In the genomic region with DNA sequence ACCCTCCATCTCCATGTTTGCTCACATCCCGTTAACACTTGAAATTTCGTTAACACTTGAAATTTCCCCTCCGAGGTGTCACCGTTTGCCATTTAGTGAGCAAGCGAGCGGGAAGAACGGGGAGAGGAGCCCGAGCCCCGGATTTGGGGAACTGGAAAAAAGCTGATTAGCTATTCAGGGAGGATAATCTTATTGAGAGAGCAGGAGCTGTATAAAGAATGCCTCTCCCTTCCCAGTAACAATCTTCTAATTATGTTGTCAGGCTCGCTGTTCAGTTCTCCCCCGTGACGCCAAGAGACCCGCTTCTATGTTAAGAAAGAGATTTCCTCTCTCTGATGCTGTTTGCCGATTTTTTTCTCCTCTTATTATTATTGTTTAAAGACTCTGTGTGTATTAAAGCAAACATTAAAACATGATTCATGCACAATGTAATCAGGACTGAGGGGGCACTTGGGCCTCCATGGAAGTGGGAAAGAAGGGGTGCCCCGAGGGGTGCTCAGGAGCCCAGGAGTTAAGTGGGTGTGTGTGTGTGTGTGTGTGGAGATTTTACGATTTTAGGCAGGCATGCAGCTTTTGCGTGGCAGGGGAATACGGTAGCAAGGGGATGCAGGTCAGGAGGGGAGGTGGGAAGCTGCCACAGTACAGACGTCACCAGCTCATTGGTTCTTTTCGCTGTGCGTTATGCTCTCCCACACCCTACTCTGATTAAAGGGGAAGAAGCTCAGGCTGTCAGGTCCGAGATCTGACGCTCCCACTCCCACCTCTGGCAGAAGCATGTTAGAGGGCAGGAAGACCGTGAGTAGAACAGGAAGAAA, we compare ENCODE assay signal across 18 mouse cellular contexts.
A peak's percentile ranks its signal among the peaks of the same experiment; 100 is the strongest.
DNase-seq lines count a peak whose midpoint lies in the region; ATAC-seq lines count a peak whose summit lies in the region.
"Had no signal": no experiment of that assay in that cellular context is flagged by ENCODE, and none has a peak within 500 bp of the region (broad histone marks: within the 10 kb centered on the region; RNA-seq: fewer than 3 reads in every experiment).

No protein-coding gene starts in this region.

- H3K4me3 ChIP-seq in hindbrain, embryonic 12.5 days: no peak overlapping the region
- peak overlapping the region; percentile 18; the same call in 1 of the 2 replicates for H3K4me3 ChIP-seq in midbrain, embryonic 14.5 days (replicated peaks; ENCODE audit: low read depth, low read length)
- H3K4me3 ChIP-seq: left cerebral cortex, adult 2 months had no signal

- peak; percentile 38 to 42 for DNase-seq in right cerebral cortex, postnatal 10 days (ENCODE audit: low spot score in 2 of 2)
- no peak for DNase-seq in right cerebral cortex, postnatal 14 days
- peak; percentile 68 for DNase-seq in midbrain, embryonic 14.5 days
- no peak for DNase-seq in lung, postnatal 10 days
- DNase-seq in heart, adult 9 months (ENCODE audit: low spot score in 2 of 2): no peak
- no peak for DNase-seq in ovary, adult 18-20 months (ENCODE audit: low spot score)
- DNase-seq: adrenal gland, postnatal 36 days; B cell, adult 2 months; cerebellum, adult 2 months; heart, adult 11 months; heart, postnatal 14 days; kidney, adult 11 months; kidney, postnatal 4 days; lung, postnatal 14 days; thymus, adult 2 months had no signal

- H3K9ac ChIP-seq in hindbrain, embryonic 12.5 days: no peak overlapping the region
- peak overlapping the region; percentile 10; the same call in 1 of the 2 replicates for H3K9ac ChIP-seq in midbrain, embryonic 14.5 days (replicated peaks; ENCODE audit: low read length)

- 0 out of 2 replicates have a peak, but pooled peaks have one; percentile 35 for ATAC-seq in hindbrain, embryonic 12.5 days (ENCODE audit: low FRiP score)
- no peak; the same call in 1 of the 2 replicates for ATAC-seq in midbrain, embryonic 14.5 days (ENCODE audit: low FRiP score, low TSS enrichment)
- ATAC-seq in granulocyte monocyte progenitor cell, adult 5-6 weeks (replicated peaks; ENCODE audit: poor library complexity, severe bottlenecking): no peak

- no peak overlapping the region; the same call in 1 of the 2 replicates for H3K4me2 ChIP-seq in hindbrain, embryonic 12.5 days (replicated peaks)
- H3K4me2 ChIP-seq in midbrain, embryonic 14.5 days (ENCODE audit: low read length): peak overlapping the region; percentile 43

- peaks cover 45% of the 10 kb centered on the region for H3K27me3 ChIP-seq in hindbrain, embryonic 12.5 days
- H3K27me3 ChIP-seq in midbrain, embryonic 14.5 days (ENCODE audit: control insufficient read depth, insufficient read depth, low read length): peaks cover 65% of the 10 kb centered on the region

- H3K36me3 ChIP-seq in hindbrain, embryonic 12.5 days: no peaks in the 10 kb centered on the region
- H3K36me3 ChIP-seq in midbrain, embryonic 14.5 days (ENCODE audit: control insufficient read depth, insufficient read depth, low read length): no peaks in the 10 kb centered on the region

- H3K4me1 ChIP-seq in hindbrain, embryonic 12.5 days: peaks cover 7% of the 10 kb centered on the region; the same call in 1 of the 2 replicates
- H3K4me1 ChIP-seq in midbrain, embryonic 14.5 days (ENCODE audit: control insufficient read depth, insufficient read depth, low read length): peaks cover 20% of the 10 kb centered on the region

- whole genome bisulfite sequencing in hindbrain, embryonic 12.5 days: 41% methylated on average over 24 of the region's 24 CpGs
- 6% methylated on average over 24 of the region's 24 CpGs for WGBS in midbrain, embryonic 14.5 days

- H3K27ac ChIP-seq in hindbrain, embryonic 12.5 days: no peak overlapping the region
- H3K27ac ChIP-seq in midbrain, embryonic 14.5 days (replicated peaks; ENCODE audit: low read depth, low read length): no peak overlapping the region
- H3K27ac ChIP-seq: left cerebral cortex, adult 2 months had no signal

- H3K9me3 ChIP-seq in hindbrain, embryonic 12.5 days (replicated peaks): no peaks in the 10 kb centered on the region
- no peaks in the 10 kb centered on the region for H3K9me3 ChIP-seq in midbrain, embryonic 14.5 days (ENCODE audit: control insufficient read depth, low read length)

Comparison
In these comparisons a context has a peak if more than half of its experiments do, and no peak if none do; other contexts are left out.
1. DNase-seq: peak in right cerebral cortex, postnatal 10 days (2 of 2) and midbrain, embryonic 14.5 days (single experiment); none in right cerebral cortex, postnatal 14 days (single experiment), lung, postnatal 10 days (single experiment), heart, adult 9 months (0 of 2) and ovary, adult 18-20 months (single experiment).